18 mouse cellular contexts compared by ENCODE assay signal in the genomic region with DNA sequence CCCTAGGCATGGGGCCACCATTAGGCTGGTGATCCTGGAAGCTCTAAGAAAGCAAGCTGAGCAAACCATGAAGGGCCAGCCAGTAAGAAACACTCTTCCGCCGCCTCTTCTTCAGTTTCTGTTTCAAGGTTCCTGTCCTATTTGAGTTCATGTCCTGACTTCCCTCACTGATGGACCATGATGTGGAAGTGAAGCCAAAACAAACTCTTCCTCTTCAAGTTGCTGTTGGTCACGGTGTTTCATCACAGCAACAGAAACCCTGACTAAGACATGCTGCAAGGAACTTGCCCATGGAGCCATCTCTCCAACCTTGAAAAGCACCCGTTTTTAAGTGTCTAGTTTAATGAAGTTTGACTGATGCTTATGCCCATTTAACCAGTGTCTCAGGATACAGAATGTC. TPM values are rescaled to one million over a fixed set of nuclear protein-coding genes. Genes with fewer than 3 reads are reported as not detected.
DNase-seq lines count a peak whose midpoint lies in the region; ATAC-seq lines count a peak whose summit lies in the region.
"Had no signal": no experiment of that assay in that cellular context is flagged by ENCODE, and none has a peak within 500 bp of the region (broad histone marks: within the 10 kb centered on the region; RNA-seq: fewer than 3 reads in every experiment).

No protein-coding gene starts in this region.

- H3K4me3 ChIP-seq in liver, embryonic 15.5 days (replicated peaks), result no peak overlapping the region
- H3K4me3 ChIP-seq in liver, embryonic 11.5 days (ENCODE audit: low read depth, low read length), result no peak overlapping the region
- H3K4me3 ChIP-seq in brown adipose tissue, adult 24 weeks (ENCODE audit: insufficient read depth, low read depth, low read length), result no peak overlapping the region
- H3K4me3 ChIP-seq: embryonic facial prominence, embryonic 10.5 days; hindbrain, embryonic 12.5 days; megakaryocyte, embryonic 14.5 days had no signal

- H3K4me2 ChIP-seq in liver, embryonic 15.5 days, result no peak overlapping the region
- no peak overlapping the region for H3K4me2 ChIP-seq in liver, embryonic 11.5 days
- H3K4me2 ChIP-seq: hindbrain, embryonic 12.5 days; lung, embryonic 14.5 days had no signal

- H3K4me1 ChIP-seq in liver, embryonic 15.5 days (replicated peaks), result no peaks in the 10 kb centered on the region
- H3K4me1 ChIP-seq in liver, embryonic 11.5 days (replicated peaks; ENCODE audit: control insufficient read depth, insufficient read depth, low read length), result no peaks in the 10 kb centered on the region
- H3K4me1 ChIP-seq in brown adipose tissue, adult 24 weeks (ENCODE audit: control insufficient read depth, insufficient read depth, insufficient read length, low read length), result no peaks in the 10 kb centered on the region
- H3K4me1 ChIP-seq: hindbrain, embryonic 12.5 days had no signal

- H3K9me3 ChIP-seq in liver, embryonic 15.5 days (replicated peaks), result no peaks in the 10 kb centered on the region
- H3K9me3 ChIP-seq in liver, embryonic 11.5 days (ENCODE audit: control insufficient read depth, low read length), result no peaks in the 10 kb centered on the region
- H3K9me3 ChIP-seq: embryonic facial prominence, embryonic 10.5 days; hindbrain, embryonic 12.5 days had no signal

- H3K36me3 ChIP-seq in liver, embryonic 15.5 days (replicated peaks), result no peaks in the 10 kb centered on the region
- no peaks in the 10 kb centered on the region for H3K36me3 ChIP-seq in liver, embryonic 11.5 days (ENCODE audit: control insufficient read depth, insufficient read depth, low read length)
- H3K36me3 ChIP-seq: embryonic facial prominence, embryonic 10.5 days; hindbrain, embryonic 12.5 days had no signal

- ATAC-seq in liver, embryonic 15.5 days (ENCODE audit: insufficient read depth), result 0 out of 2 replicates have a peak, but pooled peaks have one; percentile 22
- no peak for ATAC-seq in liver, embryonic 11.5 days (replicated peaks; ENCODE audit: low FRiP score)
- peak; percentile 67 for ATAC-seq in megakaryocyte progenitor cell, adult 5-6 weeks (replicated peaks; ENCODE audit: poor library complexity)
- ATAC-seq: forebrain, embryonic 16.5 days; intestine, postnatal 0 days had no signal

- WGBS in liver, embryonic 15.5 days (ENCODE audit: insufficient replicate concordance), result 64% methylated on average over 4 of the region's 4 CpGs
- WGBS in liver, embryonic 11.5 days, result 74% methylated on average over 4 of the region's 4 CpGs

- DNase-seq in liver, embryonic 11.5 days (ENCODE audit: low spot score), result no peak
- DNase-seq in 416B (ENCODE audit: low read depth), result peak; percentile 68
- DNase-seq in thymus, postnatal 25 days, result no peak
- no peak for DNase-seq in kidney, postnatal 4 days
- DNase-seq: adrenal gland, postnatal 36 days; cerebellum, adult 2 months; gastrocnemius, postnatal 36 days; kidney, postnatal 25 days; lung, embryonic 14.5 days; midbrain, embryonic 14.5 days had no signal

- H3K9ac ChIP-seq in liver, embryonic 15.5 days, result no peak overlapping the region
- H3K9ac ChIP-seq in liver, embryonic 11.5 days (ENCODE audit: low read depth, low read length), result no peak overlapping the region
- H3K9ac ChIP-seq: hindbrain, embryonic 12.5 days; lung, embryonic 14.5 days had no signal

- H3K27ac ChIP-seq in liver, embryonic 15.5 days (replicated peaks), result no peak overlapping the region
- H3K27ac ChIP-seq in liver, embryonic 11.5 days (ENCODE audit: low read depth, low read length), result no peak overlapping the region
- H3K27ac ChIP-seq in brown adipose tissue, adult 24 weeks (replicated peaks; ENCODE audit: low read depth, low read length), result 0 out of 2 replicates have a peak overlapping the region, but pooled peaks have one; percentile 23
- H3K27ac ChIP-seq: embryonic facial prominence, embryonic 10.5 days; hindbrain, embryonic 12.5 days had no signal

- no peaks in the 10 kb centered on the region for H3K27me3 ChIP-seq in liver, embryonic 15.5 days
- no peaks in the 10 kb centered on the region for H3K27me3 ChIP-seq in liver, embryonic 11.5 days (replicated peaks; ENCODE audit: control insufficient read depth, insufficient read depth, low read length)
- H3K27me3 ChIP-seq: hindbrain, embryonic 12.5 days had no signal

RNA-seq across cellular contexts. Expression of a gene that starts 11.1 kb away (rescaled TPM):
- polyA plus RNA-seq in liver, embryonic 15.5 days (2015; fragmentation: Nextera tagmentation; extraction: Ambion mirVana), result 20.3 and 22.2 TPM in 2 replicates
- 30.2 and 31.8 TPM in 2 replicates for polyA plus RNA-seq in liver, embryonic 11.5 days (2014; fragmentation: Nextera tagmentation; extraction: Ambion mirVana)
- 7.2 and 8.0 TPM in 2 replicates for polyA plus RNA-seq in brown adipose tissue, adult 24 weeks (2012; ENCODE audit: insufficient read depth, insufficient read length, missing spikeins)
- 55.6 and 65.0 TPM in 2 replicates for total RNA-seq in megakaryocyte progenitor cell, adult 5-6 weeks (2015)
- total RNA-seq in megakaryocyte progenitor cell, adult 5-6 weeks (2017), result 18.6 and 21.9 TPM in 2 replicates
